Mouse (Mus musculus) stomach, postnatal 0 days (tissue): Measurements from ENCODE around the gene Mrtfb.

ENCODE experiments used
- CTCF ChIP-seq: IDR thresholded peaks from 2 replicates; pipeline ENCODE4 v1.5.1; 2016; ENCODE audit warnings: antibody characterized with exemption, low read depth, mild to moderate bottlenecking, moderate library complexity
- EP300 ChIP-seq: optimal IDR thresholded peaks from 2 replicates; pipeline ENCODE3; 2016; ENCODE audit warnings: antibody characterized with exemption

GRCm38 (mm10) chr16:13240326-13240725 lies 16.0 kb upstream of the Mrtfb start:
- TF ChIP-seq CTCF = no peak
- no peak for TF ChIP-seq EP300
